Mouse (Mus musculus) neural tube, embryonic 15.5 days (tissue): ENCODE results near the gene Rad9a. TPM values are rescaled to one million over a fixed set of nuclear protein-coding genes. Genes with fewer than 3 reads are reported as not detected.
A peak's percentile ranks its signal among the peaks of the same experiment; 100 is the strongest.

ENCODE experiments used
- ATAC-seq: fragments of 200-750 bp; cut with Nextera tagmentation; 2 replicates; pipeline ENCODE4 v1.8.0; 2017; ENCODE audit warnings: mild to moderate bottlenecking, moderate TSS enrichment, moderate library complexity; ENCODE audit not compliant: low FRiP score
- H3K27ac ChIP-seq: fragments of 300-500 bp; sonication (generic); replicated peaks from 2 replicates; pipeline ENCODE4 v1.5.1; 2015; ENCODE audit warnings: mild to moderate bottlenecking, inconsistent platforms
- H3K27me3 ChIP-seq: fragments of 300-500 bp; sonication (generic); replicated peaks from 2 replicates; pipeline ENCODE4 v1.6.1; 2015; ENCODE audit warnings: inconsistent platforms
- H3K36me3 ChIP-seq: fragments of 300-500 bp; sonication (generic); 2 replicates; pipeline ENCODE4 v1.6.1; 2015; ENCODE audit warnings: inconsistent platforms
- H3K4me1 ChIP-seq: fragments of 300-500 bp; sonication (generic); 2 replicates; pipeline ENCODE4 v1.6.1; 2015; ENCODE audit warnings: inconsistent platforms
- H3K4me2 ChIP-seq: fragments of 300-500 bp; sonication (generic); 2 replicates; pipeline ENCODE4 v1.6.1; 2015; ENCODE audit warnings: inconsistent platforms, mild to moderate bottlenecking, moderate library complexity
- H3K4me3 ChIP-seq: fragments of 300-500 bp; sonication (generic); replicated peaks from 2 replicates; pipeline ENCODE4 v1.5.1; 2015; ENCODE audit warnings: mild to moderate bottlenecking, inconsistent platforms
- H3K9ac ChIP-seq: fragments of 300-500 bp; sonication (generic); replicated peaks from 2 replicates; pipeline ENCODE4 v1.6.1; 2015; ENCODE audit warnings: mild to moderate bottlenecking, inconsistent platforms
- H3K9me3 ChIP-seq: fragments of 300-500 bp; sonication (generic); replicated peaks from 2 replicates; pipeline ENCODE4 v1.6.1; 2016; ENCODE audit warnings: inconsistent platforms
- WGBS: fragments of 180-500 bp; shearing (Covaris S2); methylation state at CpG from one replicate; pipeline ENCODE4 v1.1.7; 2015; ENCODE audit warnings: mixed read lengths; 5-methylcytosine and 5-hydroxymethylcytosine counted together
- polyA plus RNA-seq: library from polyadenylated mRNA; unstranded; fragments of >200 nt; fragmentation: Nextera tagmentation; extraction: Ambion mirVana; gene quantifications from 2 replicates; pipeline ENCODE4 v1.2.1, GENCODE M21; 2015

The Rad9a gene
- polyA plus RNA-seq, 1 experiment from 2014 or later = 24.3 TPM

DNA sequence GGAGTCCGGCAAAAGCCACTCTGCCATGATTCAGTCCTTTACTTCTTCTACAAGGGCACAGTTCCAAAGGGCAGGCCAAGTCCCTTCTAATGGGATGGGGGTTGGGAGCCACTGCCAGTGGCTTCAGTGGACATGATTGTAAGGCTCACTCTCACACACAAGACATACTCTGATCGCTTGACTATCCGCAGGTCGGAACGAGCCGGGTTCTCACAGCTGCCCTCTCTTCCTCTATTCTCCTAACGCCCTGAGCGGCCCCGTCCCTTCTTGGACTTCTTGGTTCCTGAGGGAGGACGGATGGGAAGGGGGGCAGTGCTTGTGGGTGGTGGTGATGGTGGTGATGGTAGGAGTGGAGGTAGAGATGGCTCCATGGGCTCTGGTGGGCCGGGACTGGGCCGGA is 44.7 kb downstream of the Rad9a start:
- 92% methylated on average over 12 of the region's 12 CpGs for WGBS
- Histone ChIP-seq H3K4me3 (no peak overlapping the region), H3K36me3 (peaks cover 70% of the 10 kb centered on the region), H3K4me1 (peaks cover 5% of the 10 kb centered on the region; the same call in 1 of the 2 replicates), H3K4me2 (no peak overlapping the region), H3K9me3 (no peaks in the 10 kb centered on the region), H3K9ac (no peak overlapping the region), H3K27ac (no peak overlapping the region), H3K27me3 (no peaks in the 10 kb centered on the region)
- ATAC-seq = no peak

GRCm38 (mm10) chr19:4156073-4156579 is 45.3 kb downstream of the Rad9a start:
- Histone ChIP-seq H3K4me1 (peaks cover under 1% of the 10 kb centered on the region; the same call in 1 of the 2 replicates), H3K27me3 (no peaks in the 10 kb centered on the region), H3K9ac (no peak overlapping the region), H3K4me2 (no peak overlapping the region), H3K36me3 (peaks cover 63% of the 10 kb centered on the region), H3K4me3 (no peak overlapping the region), H3K27ac (no peak overlapping the region), H3K9me3 (no peaks in the 10 kb centered on the region)
- ATAC-seq = no peak
- 67% methylated on average over 20 of the region's 20 CpGs for WGBS

GRCm38 (mm10) chr19:4155223-4156072 is 46.0 kb downstream of the Rad9a start:
- H3K9ac ChIP-seq = no peak overlapping the region
- no peak overlapping the region for H3K4me2 ChIP-seq
- H3K4me3 ChIP-seq = no peak overlapping the region
- no peaks in the 10 kb centered on the region for H3K9me3 ChIP-seq
- 68% methylated on average over 6 of the region's 6 CpGs for WGBS
- peaks cover 8% of the 10 kb centered on the region; the same call in 1 of the 2 replicates for H3K4me1 ChIP-seq
- no peak for ATAC-seq
- H3K27me3 ChIP-seq = no peaks in the 10 kb centered on the region
- H3K27ac ChIP-seq = no peak overlapping the region
- peaks cover 63% of the 10 kb centered on the region for H3K36me3 ChIP-seq

GRCm38 (mm10) chr19:4154437-4155222 is 46.8 kb downstream of the Rad9a start:
- Histone ChIP-seq H3K9ac (no peak overlapping the region), H3K9me3 (no peaks in the 10 kb centered on the region), H3K36me3 (peaks cover 62% of the 10 kb centered on the region)

DNA sequence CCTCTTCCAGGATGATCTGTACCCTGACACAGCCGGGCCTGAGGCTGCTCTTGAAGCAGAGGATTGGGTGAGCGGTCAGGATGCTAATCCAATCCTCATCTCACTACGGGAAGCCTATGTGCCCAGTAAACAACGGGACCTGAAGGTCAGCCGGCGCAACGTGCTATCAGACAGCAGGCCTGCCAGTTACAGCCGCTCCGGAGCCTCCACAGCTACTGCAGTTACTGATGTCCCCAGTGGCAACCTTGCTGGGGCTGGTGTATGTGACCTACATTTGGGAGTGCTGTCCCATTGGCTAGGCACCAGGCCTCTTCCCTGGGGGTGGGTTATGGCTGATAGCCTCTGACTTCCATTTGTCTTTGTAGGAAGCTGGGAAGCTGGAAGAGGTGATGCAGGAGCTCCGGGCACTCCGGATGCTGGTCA is 48.2 kb downstream of the Rad9a start, which contains the start of gene Ptprcap:
Gene Ptprcap, plus strand, starts transcription at position 373 of the 423 bp plus-strand sequence.
- Histone ChIP-seq H3K27me3 (no peaks in the 10 kb centered on the region), H3K4me3 (no peak within 1 kb of the TSS), H3K27ac (peak within 1 kb of the TSS; percentile 3; the same call in 1 of the 2 replicates), H3K4me2 (no peak within 1 kb of the TSS), H3K36me3 (peaks cover 48% of the 10 kb centered on the region), H3K9ac (no peak within 1 kb of the TSS), H3K9me3 (no peaks in the 10 kb centered on the region), H3K4me1 (peaks cover 25% of the 10 kb centered on the region)
- 74% methylated on average over 11 of the region's 11 CpGs for WGBS
- ATAC-seq = no peak

More at GRCm38 (mm10) chr19:4154437-4155222, 46.8 kb downstream of the Rad9a start:
- Histone ChIP-seq H3K4me2 (no peak overlapping the region), H3K27ac (no peak overlapping the region), H3K4me3 (no peak overlapping the region), H3K4me1 (peaks cover 16% of the 10 kb centered on the region), H3K27me3 (no peaks in the 10 kb centered on the region)
- ATAC-seq = no peak
- 81% methylated on average over 13 of the region's 13 CpGs for WGBS

- Histone ChIP-seq H3K4me1 (peaks cover 31% of the 10 kb centered on the region), H3K27ac (peak overlapping the region; percentile 3; the same call in 1 of the 2 replicates), H3K27me3 (no peaks in the 10 kb centered on the region), H3K36me3 (peaks cover 42% of the 10 kb centered on the region), H3K9me3 (no peaks in the 10 kb centered on the region), H3K4me2 (no peak overlapping the region), H3K9ac (no peak overlapping the region), H3K4me3 (no peak overlapping the region)
- no peak for ATAC-seq
- WGBS = 93% methylated on average over 8 of the region's 8 CpGs
Measured at GRCm38 (mm10) chr19:4152445-4153231, 48.8 kb downstream of the Rad9a start.

GRCm38 (mm10) chr19:4151898-4152297 is 49.6 kb downstream of the Rad9a start:
- ATAC-seq = no peak
- Histone ChIP-seq H3K4me1 (peaks cover 32% of the 10 kb centered on the region), H3K9me3 (no peaks in the 10 kb centered on the region), H3K9ac (no peak overlapping the region), H3K27ac (no peak overlapping the region), H3K27me3 (no peaks in the 10 kb centered on the region), H3K36me3 (peaks cover 34% of the 10 kb centered on the region), H3K4me2 (no peak overlapping the region), H3K4me3 (no peak overlapping the region)
- 87% methylated on average over 5 of the region's 5 CpGs for WGBS

- H3K27me3 ChIP-seq = no peaks in the 10 kb centered on the region
- H3K4me2 ChIP-seq = no peak overlapping the region
- 73% methylated on average over 5 of the region's 5 CpGs for WGBS
- H3K4me3 ChIP-seq = no peak overlapping the region
- H3K9me3 ChIP-seq = no peaks in the 10 kb centered on the region
- H3K36me3 ChIP-seq = peaks cover 30% of the 10 kb centered on the region
- ATAC-seq = no peak
- no peak overlapping the region for H3K9ac ChIP-seq
- no peak overlapping the region for H3K27ac ChIP-seq
- H3K4me1 ChIP-seq = peaks cover 32% of the 10 kb centered on the region
Measured at GRCm38 (mm10) chr19:4151488-4151860, 50.0 kb downstream of the Rad9a start.

GRCm38 (mm10) chr19:4150567-4151487 is 50.6 kb downstream of the Rad9a start:
- H3K36me3 ChIP-seq = peaks cover 24% of the 10 kb centered on the region
- H3K27ac ChIP-seq = no peak overlapping the region
- whole genome bisulfite sequencing = 90% methylated on average over 22 of the region's 22 CpGs
- no peak overlapping the region for H3K4me2 ChIP-seq
- H3K27me3 ChIP-seq = no peaks in the 10 kb centered on the region
- H3K9me3 ChIP-seq = no peaks in the 10 kb centered on the region
- ATAC-seq = no peak
- no peak overlapping the region for H3K9ac ChIP-seq
- no peak overlapping the region for H3K4me3 ChIP-seq
- peaks cover 32% of the 10 kb centered on the region for H3K4me1 ChIP-seq

- no peak overlapping the region for H3K27ac ChIP-seq
- WGBS = 92% methylated on average over 17 of the region's 17 CpGs
- H3K4me2 ChIP-seq = peak overlapping the region; percentile 89
- ATAC-seq = no peak
- no peak overlapping the region for H3K9ac ChIP-seq
- H3K36me3 ChIP-seq = peaks cover 22% of the 10 kb centered on the region; the same call in 1 of the 2 replicates
- H3K9me3 ChIP-seq = no peaks in the 10 kb centered on the region
- H3K4me1 ChIP-seq = peaks cover 32% of the 10 kb centered on the region
- H3K4me3 ChIP-seq = no peak overlapping the region; the same call in 1 of the 2 replicates
- no peaks in the 10 kb centered on the region for H3K27me3 ChIP-seq
Measured at GRCm38 (mm10) chr19:4149764-4150461, 51.5 kb downstream of the Rad9a start.
